Mouse (Mus musculus) spleen, adult 12 weeks (tissue): ENCODE measurements around the gene Sdr42e1.

ENCODE experiments used
- DNase-seq: peaks from one replicate; pipeline ENCODE4 v3.0.0; 2022; ENCODE audit warnings: low spot score

Sdr42e1 gene

GRCm38 (mm10) chr8:117660358-117661031 lies 13.0 kb downstream of the Sdr42e1 start:
- no peak for DNase-seq

GRCm38 (mm10) chr8:117658990-117659389 lies 14.5 kb downstream of the Sdr42e1 start:
- DNase-seq: no peak

- no peak for DNase-seq
Observed at GRCm38 (mm10) chr8:117652318-117652717, 21.2 kb downstream of the Sdr42e1 start.

- no peak for DNase-seq
Observed at GRCm38 (mm10) chr8:117646440-117646839, 27.0 kb downstream of the Sdr42e1 start.

GRCm38 (mm10) chr8:117646020-117646419 lies 27.5 kb downstream of the Sdr42e1 start:
- DNase-seq: no peak

- no peak for DNase-seq
Observed at GRCm38 (mm10) chr8:117645486-117645885, 28.0 kb downstream of the Sdr42e1 start.

- DNase-seq: no peak
Observed at GRCm38 (mm10) chr8:117639631-117640030, 33.9 kb downstream of the Sdr42e1 start.

GRCm38 (mm10) chr8:117637462-117637861 lies 36.0 kb downstream of the Sdr42e1 start:
- no peak for DNase-seq

- DNase-seq: no peak
Observed at GRCm38 (mm10) chr8:117634406-117634805, 39.1 kb downstream of the Sdr42e1 start.

GRCm38 (mm10) chr8:117632532-117632931 lies 41.0 kb downstream of the Sdr42e1 start:
- no peak for DNase-seq

GRCm38 (mm10) chr8:117627096-117627495 lies 46.4 kb downstream of the Sdr42e1 start:
- DNase-seq: no peak

GRCm38 (mm10) chr8:117626040-117626838 lies 47.2 kb downstream of the Sdr42e1 start:
- DNase-seq: no peak

- no peak for DNase-seq
Observed at GRCm38 (mm10) chr8:117612861-117613260, 60.6 kb downstream of the Sdr42e1 start.
